Mouse (Mus musculus): ENCODE results near the gene Elmod3.

Gene Elmod3

DNA sequence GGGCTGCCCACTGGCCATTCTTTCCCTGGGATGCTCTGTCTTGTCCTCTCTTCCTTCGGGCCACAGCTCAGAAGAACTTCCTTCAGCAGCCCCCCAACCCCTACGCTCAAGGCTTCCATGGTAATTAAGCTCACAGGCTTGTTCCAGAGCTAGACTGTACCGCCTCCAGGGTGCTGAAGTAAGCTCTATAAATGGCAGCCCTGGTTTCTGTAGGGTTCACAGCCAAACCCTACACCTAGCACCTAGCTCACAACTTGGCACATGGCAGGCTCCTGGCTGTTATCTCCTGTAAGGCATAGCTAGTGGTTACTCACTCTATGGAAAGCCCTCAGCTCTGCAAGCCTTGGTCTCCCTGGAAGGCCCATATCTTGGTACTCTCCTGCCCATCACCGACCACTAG lies 65.6 kb downstream of the Elmod3 start:
- no peak for DNase-seq

DNA sequence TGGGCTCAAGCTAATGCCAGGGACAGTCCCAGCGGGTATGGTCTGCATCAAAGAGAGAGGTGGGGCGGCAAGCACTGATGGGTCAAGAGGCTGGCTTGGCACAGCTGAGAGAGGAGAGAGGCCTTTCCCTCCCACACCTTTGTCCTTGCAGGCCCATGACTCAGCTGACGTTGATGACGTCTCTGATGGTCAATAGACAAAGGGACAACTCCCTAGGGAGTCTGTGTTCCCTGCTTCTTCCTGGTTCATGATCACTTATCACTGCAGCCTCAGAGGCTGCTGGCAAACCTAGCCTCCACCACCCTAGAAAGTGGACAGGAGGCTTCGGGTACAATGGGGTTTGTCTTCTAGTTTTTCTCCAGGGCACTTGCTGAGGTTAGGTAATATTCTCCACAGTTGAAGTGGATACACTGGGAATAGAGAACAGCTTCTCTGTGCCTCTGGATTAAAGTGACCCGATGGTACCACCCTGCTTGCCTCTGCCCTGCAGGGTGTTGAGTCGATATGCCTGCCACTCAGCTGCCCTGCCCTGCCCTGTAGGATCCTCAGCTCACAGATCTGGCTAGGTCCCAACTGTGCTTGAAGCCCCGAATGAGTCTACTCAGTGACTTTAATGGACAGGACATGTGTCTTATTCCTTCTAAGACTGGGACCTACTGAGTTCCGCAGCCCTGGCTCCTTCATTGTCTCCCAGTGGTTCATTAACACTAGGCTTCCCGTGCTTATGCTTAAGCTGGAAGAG lies 69.6 kb downstream of the Elmod3 start:
- no peak for DNase-seq

DNA sequence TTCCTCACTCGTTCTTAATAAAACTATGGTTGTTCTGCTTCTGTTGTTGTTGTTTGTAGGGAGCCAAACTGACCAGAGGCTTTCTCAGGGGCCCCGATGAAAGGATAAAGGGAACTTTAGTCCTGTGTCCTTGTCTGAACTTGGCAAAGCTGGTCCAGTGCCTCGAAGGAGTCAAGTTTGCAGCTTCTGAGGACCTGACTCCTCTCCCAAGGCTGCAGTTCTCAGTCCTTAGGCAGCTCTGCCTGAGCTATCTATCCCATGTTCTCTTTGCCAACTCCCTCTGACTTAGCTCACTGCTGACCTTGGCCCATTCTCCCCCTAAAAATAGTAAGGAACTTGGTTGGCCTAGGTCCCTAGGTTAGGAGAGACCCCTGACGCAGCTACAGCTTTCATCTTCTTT lies 71.1 kb downstream of the Elmod3 start:
- no peak for DNase-seq

GRCm38 (mm10) chr6:72524160-72524559 lies 74.1 kb downstream of the Elmod3 start:
- no peak for DNase-seq

GRCm38 (mm10) chr6:72523222-72523621 lies 75.0 kb downstream of the Elmod3 start:
- DNase-seq = no peak

- DNase-seq = no peak
Observed at GRCm38 (mm10) chr6:72522288-72522687, 75.9 kb downstream of the Elmod3 start.

- DNase-seq = no peak
Observed at GRCm38 (mm10) chr6:72521607-72522006, 76.6 kb downstream of the Elmod3 start, which contains the start of gene Sh2d6. Gene Sh2d6, minus strand, starts transcription at chr6:72521707.

DNA sequence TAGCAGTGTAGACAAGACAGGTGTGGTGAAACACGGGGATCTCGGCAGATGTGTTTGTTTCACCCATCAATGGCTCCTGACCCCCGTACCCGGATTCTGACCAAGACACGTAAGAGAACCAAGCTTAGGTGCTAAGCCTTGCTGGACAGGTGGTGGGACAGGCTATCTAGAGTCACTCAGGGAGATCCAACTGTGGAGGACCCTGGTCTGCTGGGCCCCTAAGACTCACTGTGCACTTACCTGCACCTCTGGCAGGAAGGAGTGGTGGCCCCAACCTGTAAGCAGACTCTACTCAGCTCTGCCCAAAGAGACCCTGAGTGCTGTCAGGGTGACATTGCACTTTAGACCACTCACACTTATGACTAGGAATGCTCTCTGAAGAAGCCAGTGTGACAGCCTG lies 77.3 kb downstream of the Elmod3 start:
- DNase-seq = no peak

GRCm38 (mm10) chr6:72519892-72520663 lies 78.1 kb downstream of the Elmod3 start:
- DNase-seq = no peak

DNA sequence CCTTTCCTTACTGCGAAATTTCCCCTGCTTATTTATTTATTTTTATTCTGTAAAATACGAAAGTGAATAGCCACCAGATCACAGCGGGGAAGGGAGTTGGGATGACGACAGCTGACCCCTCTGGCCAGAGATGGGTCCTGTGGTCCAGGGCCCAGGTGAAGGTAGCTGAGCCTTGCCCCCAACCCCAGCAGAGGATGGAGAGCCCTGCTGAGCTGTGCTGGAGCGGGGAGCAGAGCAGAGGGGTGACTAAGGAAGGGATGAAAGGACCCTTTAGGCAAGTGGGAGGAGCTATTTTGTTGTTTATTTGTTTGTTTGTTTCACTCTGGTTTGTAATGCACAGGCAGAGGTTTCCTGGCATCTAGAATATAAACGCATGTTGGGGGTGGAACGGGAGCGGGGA lies 78.9 kb downstream of the Elmod3 start:
- no peak for DNase-seq

GRCm38 (mm10) chr6:72518842-72519241 lies 79.4 kb downstream of the Elmod3 start:
- no peak for DNase-seq
